Mouse (Mus musculus) heart, adult 11 months (tissue): Measurements from ENCODE around the gene Fam129a.

Experiments
- DNase-seq: peaks from one replicate; pipeline ENCODE4 v3.0.0; 2022

Fam129a gene

GRCm38 (mm10) chr1:151753374-151753929, 182.5 kb downstream of the Fam129a start:
- no peak for DNase-seq

DNA sequence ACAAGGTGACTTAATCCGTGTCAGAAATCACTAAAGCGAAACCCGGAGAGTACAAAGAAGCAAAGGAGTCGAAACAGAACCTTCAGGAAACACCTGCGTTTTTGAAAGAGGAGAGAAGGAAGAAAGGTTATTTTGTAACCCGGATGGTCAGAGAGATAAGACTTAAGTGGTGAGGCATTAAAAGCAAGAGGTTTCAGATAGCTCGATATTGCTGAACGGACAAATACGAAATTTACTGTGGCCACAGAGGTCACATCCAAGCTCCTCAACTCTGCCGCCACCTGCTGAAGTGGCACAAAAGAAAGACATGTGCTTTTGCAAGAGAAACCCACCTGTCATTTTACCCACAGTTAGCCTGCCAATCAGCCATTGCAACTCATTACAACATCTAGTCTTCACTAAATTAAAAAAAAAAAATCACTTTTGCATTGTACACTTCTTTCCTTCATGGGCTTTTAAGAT, 183.1 kb downstream of the Fam129a start:
- no peak for DNase-seq

- peak; percentile 100 for DNase-seq
Observed at GRCm38 (mm10) chr1:151754881-151755659, 184.1 kb downstream of the Fam129a start, which contains the start of gene Edem3. Edem3 (plus strand) TSS chr1:151755371.

- no peak for DNase-seq
Observed at GRCm38 (mm10) chr1:151755660-151756424, 184.9 kb downstream of the Fam129a start.

DNA sequence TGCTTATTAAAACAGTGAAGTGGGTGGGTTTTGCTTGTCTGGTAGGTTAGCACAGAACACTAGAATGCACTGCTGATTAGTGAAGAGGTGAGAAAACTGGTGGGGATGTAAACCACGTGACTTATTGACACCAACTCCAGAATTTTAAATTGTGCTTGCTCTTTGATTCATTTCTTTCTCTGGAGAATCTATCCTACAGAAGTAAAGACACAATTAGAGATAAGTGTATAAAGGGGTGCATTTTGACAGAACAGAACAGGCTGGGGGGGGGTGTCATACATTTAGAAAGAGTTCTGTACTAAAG, 185.4 kb downstream of the Fam129a start:
- no peak for DNase-seq

- DNase-seq, result peak; percentile 74
Observed at GRCm38 (mm10) chr1:151758301-151758700, 187.3 kb downstream of the Fam129a start.

DNA sequence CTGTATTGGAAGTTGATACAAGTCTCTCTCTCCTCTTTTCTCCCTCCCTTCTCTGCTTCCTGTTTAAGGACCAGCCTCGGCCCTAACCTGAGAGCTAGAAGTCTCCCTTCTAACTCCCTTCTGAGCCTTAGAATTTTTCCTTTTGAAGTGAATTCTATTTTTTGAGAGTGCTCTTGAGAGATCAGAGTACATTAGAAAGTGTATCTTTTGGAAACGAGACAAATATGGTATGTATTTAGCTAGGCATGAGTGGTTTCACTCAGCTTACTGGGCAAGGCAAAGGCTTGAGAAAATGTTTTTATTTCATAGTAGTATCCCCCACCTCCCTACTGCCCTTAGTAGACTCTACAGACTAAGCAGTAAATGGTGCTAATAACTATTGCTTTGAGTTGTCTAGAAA, 188.0 kb downstream of the Fam129a start:
- DNase-seq, result peak; percentile 13

GRCm38 (mm10) chr1:151764236-151764635, 193.2 kb downstream of the Fam129a start:
- DNase-seq, result no peak

DNA sequence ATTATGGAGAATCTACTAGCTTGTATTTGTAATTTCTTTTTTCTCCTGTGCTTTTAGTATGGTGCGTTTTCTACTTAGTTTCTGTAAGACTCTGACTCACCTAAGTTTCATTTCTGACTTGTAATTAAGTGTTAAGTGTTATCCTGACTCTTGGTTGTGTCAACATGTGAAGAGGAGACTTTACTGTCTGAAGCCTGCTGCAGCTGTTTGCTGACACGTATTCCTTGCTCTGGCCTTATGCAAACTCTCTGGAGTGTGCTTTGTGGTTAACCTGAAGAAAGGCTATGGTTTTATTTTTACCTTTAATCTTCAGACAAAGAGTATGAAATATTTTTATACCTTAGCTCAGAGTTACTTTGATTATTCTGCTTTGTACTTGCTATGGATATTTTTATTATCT, 195.2 kb downstream of the Fam129a start:
- peak; percentile 27 for DNase-seq

GRCm38 (mm10) chr1:151766976-151767654, 196.1 kb downstream of the Fam129a start:
- DNase-seq, result peak; percentile 72

- peak; percentile 31 for DNase-seq
Observed at GRCm38 (mm10) chr1:151769200-151769913, 198.4 kb downstream of the Fam129a start.
